Mouse (Mus musculus): Measurements from ENCODE around the gene Zfyve1. TPM values are rescaled to one million over a fixed set of nuclear protein-coding genes. Genes with fewer than 3 reads are reported as not detected.

Zfyve1 gene
- total and polyA plus RNA-seq, 3 experiments = 8.0 to 8.3 TPM; not detected in 1

- H3K4me3 ChIP-seq (ENCODE audit: control insufficient read depth in 1 of 2, insufficient read depth in 1 of 2, low read depth in 2 of 2, low read length in 2 of 2) = no peak overlapping the region; a peak in 1 of 4 replicates
- DNase-seq (ENCODE audit: low read depth, low spot score) = peak; percentile 75
- H3K4me1 ChIP-seq (ENCODE audit: control insufficient read depth in 1 of 2, insufficient read depth in 2 of 2, low read length in 2 of 2) = peaks cover 24 to 25% of the 10 kb centered on the region in 2 experiments
- H3K27me3 ChIP-seq (ENCODE audit: control insufficient read depth in 1 of 2, insufficient read depth in 2 of 2, low read length in 2 of 2) = no peaks in the 10 kb centered on the region
- peaks cover 1 to 32% of the 10 kb centered on the region in 2 experiments for H3K36me3 ChIP-seq (ENCODE audit: control insufficient read depth in 1 of 2, insufficient read depth in 2 of 2, low read length in 2 of 2)
- no peaks in the 10 kb centered on the region for H3K79me2 ChIP-seq (ENCODE audit: control insufficient read depth, insufficient read depth, low read length, poor library complexity)
- peak overlapping the region; percentile 77 for H3K27ac ChIP-seq (ENCODE audit: control insufficient read depth, low read depth, low read length)
- H3K9ac ChIP-seq (ENCODE audit: control insufficient read depth, low read depth, low read length, poor library complexity, severe bottlenecking) = peak overlapping the region; percentile 30
- H3K9me3 ChIP-seq (replicated peaks; ENCODE audit: insufficient read depth, low read length) = no peaks in the 10 kb centered on the region
- 0 out of 2 replicates have a peak, but pooled peaks have one; percentile 22 for TF ChIP-seq MAZ (IDR thresholded peaks at IDR 0.05; ENCODE audit: low read depth, low read length)
- 0 out of 2 replicates have a peak, but pooled peaks have one; percentile 47 for TF ChIP-seq SIN3A (IDR thresholded peaks at IDR 0.05; ENCODE audit: low read length)
- TF ChIP-seq MYC (IDR thresholded peaks at IDR 0.05; ENCODE audit: low read depth, low read length) = no peak
- peak; percentile 59; the same call in 1 of the 2 replicates for TF ChIP-seq RCOR1 (IDR thresholded peaks at IDR 0.05; ENCODE audit: low read depth, low read length)
- 0 out of 2 replicates have a peak, but pooled peaks have one; percentile 34 for TF ChIP-seq MXI1 (IDR thresholded peaks at IDR 0.05; ENCODE audit: low read depth, low read length)
- TF ChIP-seq ZMIZ1 (IDR thresholded peaks at IDR 0.05; ENCODE audit: low read depth, low read length) = no peak
- TF ChIP-seq EP300 (IDR thresholded peaks at IDR 0.05; ENCODE audit: low read depth in 1 of 2, low read length in 2 of 2) = peak; percentile 75 to 76
- TF ChIP-seq MEF2A (IDR thresholded peaks at IDR 0.05; ENCODE audit: extremely low read depth, insufficient replicate concordance, low read depth, low read length, poor library complexity, severe bottlenecking) = no peak
- no peak for TF ChIP-seq E2F4 (IDR thresholded peaks at IDR 0.05; ENCODE audit: borderline replicate concordance, low read depth, low read length)
- TF ChIP-seq CHD1 (IDR thresholded peaks at IDR 0.05; ENCODE audit: low read depth, low read length) = no peak
- peak; percentile 87 for TF ChIP-seq GATA1 (IDR thresholded peaks at IDR 0.05; ENCODE audit: low read depth, low read length)
- TF ChIP-seq TAL1 (IDR thresholded peaks at IDR 0.05; ENCODE audit: low read length) = peak; percentile 39
- TF ChIP-seq CHD2 (IDR thresholded peaks at IDR 0.05; ENCODE audit: low read length) = no peak
- TF ChIP-seq TCF12 (IDR thresholded peaks at IDR 0.05; ENCODE audit: low read depth, low read length) = peak; percentile 58
- TF ChIP-seq ZNF384 (IDR thresholded peaks at IDR 0.05; ENCODE audit: low read depth, low read length) = no peak
- no peak for TF ChIP-seq NRF1 (IDR thresholded peaks at IDR 0.05; ENCODE audit: insufficient read depth, low read depth, low read length, poor library complexity, severe bottlenecking)
- TF ChIP-seq ETS1 (IDR thresholded peaks at IDR 0.05; ENCODE audit: low read depth, low read length) = peak; percentile 64; the same call in 1 of the 2 replicates
Measured at GRCm38 (mm10) chr12:83578896-83579569, 18.0 kb downstream of the Zfyve1 start.

- DNase-seq (ENCODE audit: low read depth, low spot score) = no peak
- H3K9ac ChIP-seq (ENCODE audit: control insufficient read depth, low read depth, low read length, poor library complexity, severe bottlenecking) = peak overlapping the region; percentile 14; the same call in 1 of the 2 replicates
- H3K36me3 ChIP-seq (ENCODE audit: control insufficient read depth in 1 of 2, insufficient read depth in 2 of 2, low read length in 2 of 2) = peaks cover 3 to 32% of the 10 kb centered on the region in 2 experiments
- H3K4me3 ChIP-seq (ENCODE audit: control insufficient read depth in 1 of 2, insufficient read depth in 1 of 2, low read depth in 2 of 2, low read length in 2 of 2) = no peak overlapping the region
- H3K9me3 ChIP-seq (replicated peaks; ENCODE audit: insufficient read depth, low read length) = no peaks in the 10 kb centered on the region
- no peaks in the 10 kb centered on the region for H3K27me3 ChIP-seq (ENCODE audit: control insufficient read depth in 1 of 2, insufficient read depth in 2 of 2, low read length in 2 of 2)
- TF ChIP-seq RCOR1 (IDR thresholded peaks at IDR 0.05; ENCODE audit: low read depth, low read length) = no peak
- no peak for TF ChIP-seq CHD1 (IDR thresholded peaks at IDR 0.05; ENCODE audit: low read depth, low read length)
- no peak for TF ChIP-seq ZC3H11A (IDR thresholded peaks at IDR 0.05; ENCODE audit: low read depth, low read length)
- H3K4me1 ChIP-seq (ENCODE audit: control insufficient read depth in 1 of 2, insufficient read depth in 2 of 2, low read length in 2 of 2) = peaks cover 24 to 25% of the 10 kb centered on the region in 2 experiments
- peak overlapping the region; percentile 24 for H3K27ac ChIP-seq (ENCODE audit: control insufficient read depth, low read depth, low read length)
- no peaks in the 10 kb centered on the region for H3K79me2 ChIP-seq (ENCODE audit: control insufficient read depth, insufficient read depth, low read length, poor library complexity)
Measured at GRCm38 (mm10) chr12:83578356-83578755, 18.7 kb downstream of the Zfyve1 start.
